Mouse (Mus musculus): Measurements from ENCODE around the gene Necab3.

GRCm38 (mm10) chr2:154593025-154593424 is 34.3 kb upstream of the Necab3 start:
- no peak for TF ChIP-seq FLI1 (IDR thresholded peaks at IDR 0.05; ENCODE audit: low read length)
- TF ChIP-seq GATA1 (IDR thresholded peaks at IDR 0.05; ENCODE audit: borderline replicate concordance, low read length): no peak
